Mouse (Mus musculus): ENCODE data around the gene Gon7. TPM values are rescaled to one million over a fixed set of nuclear protein-coding genes. Genes with fewer than 3 reads are reported as not detected.

Gon7 gene
- polyA plus RNA-seq, 1 experiment from 2014 or later: 43.9 TPM

DNA sequence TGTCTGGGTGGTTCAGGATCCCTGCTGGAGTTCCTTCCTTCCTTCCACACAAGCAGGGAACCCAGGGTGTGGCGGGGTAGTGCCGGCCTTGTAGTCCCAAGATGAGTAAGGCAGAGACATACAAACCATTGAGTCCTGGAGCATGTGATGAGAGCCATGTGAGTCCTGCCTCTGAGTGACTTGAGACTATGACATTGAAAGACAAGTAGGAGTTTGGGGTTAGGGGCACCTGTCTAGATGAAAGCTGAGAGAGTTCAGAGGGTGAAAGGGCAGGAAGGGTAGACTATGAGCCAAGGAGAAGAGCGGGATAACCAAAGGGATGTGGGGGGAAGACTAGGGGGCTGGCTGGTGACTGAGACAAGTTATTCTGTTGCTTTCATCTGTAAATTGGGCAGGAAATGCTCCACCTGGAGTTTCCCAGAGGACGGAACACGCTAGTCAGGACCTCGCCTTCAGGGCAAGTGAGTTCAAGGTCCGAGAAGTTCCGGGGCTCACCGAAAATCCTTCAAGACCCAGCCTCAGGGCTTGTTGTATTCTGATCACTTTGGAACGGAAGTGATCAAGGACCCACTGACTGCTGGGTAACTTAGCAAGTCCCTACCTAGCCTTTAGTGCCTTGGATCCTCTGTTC, 50.7 kb downstream of the Gon7 start:
- H3K27me3 ChIP-seq (ENCODE audit: control insufficient read depth, insufficient read depth, low read length): no peaks in the 10 kb centered on the region
- peaks cover 9% of the 10 kb centered on the region for H3K4me1 ChIP-seq (ENCODE audit: control insufficient read depth, insufficient read depth, low read length)
- no peak overlapping the region for H3K9ac ChIP-seq (ENCODE audit: low read length)
- no peak for ATAC-seq (ENCODE audit: insufficient number of reproducible peaks, low FRiP score, low TSS enrichment, low read depth)
- no peaks in the 10 kb centered on the region for H3K36me3 ChIP-seq (ENCODE audit: control insufficient read depth, insufficient read depth, low read length)
- no peaks in the 10 kb centered on the region for H3K9me3 ChIP-seq (ENCODE audit: control insufficient read depth, low read length)
- no peak overlapping the region for H3K4me2 ChIP-seq (ENCODE audit: low read depth, severe bottlenecking)
- WGBS: 81% methylated on average over 10 of the region's 10 CpGs
- no peak overlapping the region for H3K27ac ChIP-seq (replicated peaks; ENCODE audit: low read depth, low read length)
- no peak overlapping the region for H3K4me3 ChIP-seq (ENCODE audit: low read depth, low read length)
- DNase-seq (ENCODE audit: low spot score): no peak

DNA sequence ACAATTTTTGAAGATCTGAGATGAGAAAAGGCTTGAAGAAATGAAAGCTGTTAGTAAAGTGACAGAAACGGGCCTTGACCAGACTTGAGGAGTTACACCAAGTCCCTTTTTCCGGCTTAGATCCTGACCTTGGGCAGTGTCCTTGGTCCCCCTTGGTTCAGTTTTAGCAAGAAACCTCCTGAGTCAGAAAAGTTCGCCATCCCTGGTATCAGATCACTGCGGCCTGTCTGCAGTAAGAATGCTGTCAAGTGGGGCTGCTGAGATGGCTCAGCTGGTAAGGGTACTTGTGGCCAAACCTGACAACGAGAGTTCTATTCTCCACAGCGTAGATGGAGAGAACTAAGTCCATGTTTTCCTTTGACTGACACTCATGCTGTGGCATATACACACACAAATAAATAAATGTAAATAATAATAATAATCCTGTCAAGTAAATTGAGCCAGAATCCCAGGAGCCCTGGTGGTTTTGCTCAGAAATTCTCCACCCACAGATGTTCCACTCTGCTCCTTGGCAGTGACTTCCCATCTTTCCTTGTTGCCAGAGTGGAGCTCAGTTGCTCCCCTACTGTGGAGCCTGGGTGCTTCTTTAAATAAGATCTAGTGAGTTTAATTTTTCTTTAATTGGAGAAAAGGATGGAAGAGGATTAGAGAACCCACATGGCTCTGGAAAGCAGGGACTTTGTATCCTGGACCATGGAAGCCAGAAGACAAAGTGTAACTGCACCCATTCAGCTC, 51.5 kb downstream of the Gon7 start:
- peak overlapping the region; percentile 93; the same call in 1 of the 2 replicates for H3K4me2 ChIP-seq (ENCODE audit: low read depth, severe bottlenecking)
- no peak overlapping the region for H3K4me3 ChIP-seq (ENCODE audit: low read depth, low read length)
- peaks cover 9% of the 10 kb centered on the region for H3K4me1 ChIP-seq (ENCODE audit: control insufficient read depth, insufficient read depth, low read length)
- no peak overlapping the region; the same call in 1 of the 2 replicates for H3K9ac ChIP-seq (ENCODE audit: low read length)
- 78% methylated on average over 6 of the region's 6 CpGs for WGBS
- no peak overlapping the region for H3K27ac ChIP-seq (replicated peaks; ENCODE audit: low read depth, low read length)
- ATAC-seq (ENCODE audit: insufficient number of reproducible peaks, low FRiP score, low TSS enrichment, low read depth): no peak
- H3K9me3 ChIP-seq (ENCODE audit: control insufficient read depth, low read length): no peaks in the 10 kb centered on the region
- H3K36me3 ChIP-seq (ENCODE audit: control insufficient read depth, insufficient read depth, low read length): no peaks in the 10 kb centered on the region
- H3K27me3 ChIP-seq (ENCODE audit: control insufficient read depth, insufficient read depth, low read length): no peaks in the 10 kb centered on the region
- no peak for DNase-seq (ENCODE audit: low spot score)

DNA sequence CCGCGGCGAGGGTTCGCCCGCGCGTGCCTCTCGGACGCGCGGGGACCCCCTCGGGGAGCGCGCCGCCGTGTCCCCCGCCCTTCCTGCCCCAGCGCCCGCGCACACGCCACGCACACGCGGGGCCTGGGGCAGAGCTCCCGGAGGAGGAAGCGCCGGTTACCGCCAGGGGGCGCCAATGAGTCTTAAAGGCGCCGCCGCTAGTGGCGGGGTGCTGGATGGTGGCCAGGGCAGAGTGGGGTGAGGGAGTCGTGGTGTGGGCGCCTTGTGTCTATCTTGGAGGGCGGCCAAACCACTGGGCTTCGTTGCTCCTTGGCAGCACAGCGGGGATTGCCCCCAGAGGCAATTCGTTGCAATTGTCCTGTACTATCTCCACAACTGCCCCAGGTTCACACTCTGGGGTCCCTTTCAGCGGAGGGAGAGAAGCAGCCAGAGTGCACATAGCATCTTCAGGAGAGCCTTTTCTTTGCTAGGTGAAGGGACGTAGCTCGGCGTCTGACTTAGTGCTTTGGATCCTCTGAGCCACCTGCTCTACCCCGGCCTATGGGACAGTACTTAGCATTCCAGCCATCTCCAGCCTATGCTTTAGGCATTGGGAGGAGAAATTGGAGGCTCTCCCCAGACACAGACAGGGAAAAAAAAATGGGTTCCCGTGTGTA, 52.3 kb downstream of the Gon7 start:
- WGBS: 3% methylated on average over 45 of the region's 45 CpGs

DNA sequence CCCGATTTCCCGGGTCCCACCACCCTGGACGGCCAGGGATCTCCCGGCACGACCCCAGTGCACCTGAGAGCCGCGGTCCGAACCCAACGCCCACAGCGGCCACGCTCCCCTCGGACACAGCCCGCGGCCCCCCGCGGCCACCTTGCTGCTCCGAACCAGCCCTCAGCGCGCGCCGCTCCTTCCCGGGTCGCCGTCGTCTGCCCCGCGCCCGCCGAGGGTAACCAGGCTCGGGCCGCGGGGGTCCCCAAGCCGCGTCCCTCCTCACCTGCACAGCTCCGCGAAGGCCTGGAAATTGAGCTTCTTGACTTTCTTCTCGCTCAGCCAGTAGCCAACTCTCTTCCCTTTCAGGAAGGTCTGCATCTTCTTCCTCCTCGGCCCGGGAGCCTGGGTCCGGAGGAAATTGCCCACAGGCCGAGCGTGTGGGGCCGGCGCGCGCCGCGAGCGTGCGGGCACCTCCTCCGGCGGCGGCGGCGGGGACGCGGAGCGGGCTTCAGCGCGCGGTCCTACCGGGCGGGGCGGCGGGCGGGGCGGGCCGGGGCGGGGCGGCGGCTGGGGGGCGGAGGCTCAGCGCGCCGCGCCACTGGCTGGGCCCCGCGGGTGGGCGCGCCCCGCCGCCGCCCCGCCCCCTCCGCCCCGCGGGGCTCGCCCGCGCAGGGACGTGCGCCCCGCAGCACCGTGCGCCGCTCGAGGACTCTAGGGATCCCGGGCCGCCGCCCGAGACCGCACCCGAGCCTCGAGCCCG, 53.0 kb downstream of the Gon7 start, which contains the start of gene Itpk1:
TSS of gene Itpk1 (minus strand) at position 474 of the 742 bp plus-strand sequence.
- peak within 1 kb of the TSS; percentile 67 for H3K4me3 ChIP-seq (ENCODE audit: low read depth, low read length)
- ATAC-seq (ENCODE audit: insufficient number of reproducible peaks, low FRiP score, low TSS enrichment, low read depth) (peak; percentile 75), DNase-seq (ENCODE audit: low spot score) (peak; percentile 69)
- H3K9me3 ChIP-seq (ENCODE audit: control insufficient read depth, low read length): no peaks in the 10 kb centered on the region
- WGBS: under 1% methylated on average over 70 of the region's 105 CpGs
- H3K27me3 ChIP-seq (ENCODE audit: control insufficient read depth, insufficient read depth, low read length): no peaks in the 10 kb centered on the region
- H3K9ac ChIP-seq (ENCODE audit: low read length): peak within 1 kb of the TSS; percentile 76
- peak within 1 kb of the TSS; percentile 93 for H3K4me2 ChIP-seq (ENCODE audit: low read depth, severe bottlenecking)
- peaks cover 7% of the 10 kb centered on the region for H3K4me1 ChIP-seq (ENCODE audit: control insufficient read depth, insufficient read depth, low read length)
- 0 out of 2 replicates have a peak within 1 kb of the TSS, but pooled peaks have one; percentile 16 for H3K27ac ChIP-seq (replicated peaks; ENCODE audit: low read depth, low read length)
- no peaks in the 10 kb centered on the region for H3K36me3 ChIP-seq (ENCODE audit: control insufficient read depth, insufficient read depth, low read length)

More for the DNA sequence above, 52.3 kb downstream of the Gon7 start:
- Histone ChIP-seq H3K9ac (ENCODE audit: low read length) (peak overlapping the region; percentile 76), H3K27ac (replicated peaks; ENCODE audit: low read depth, low read length) (0 out of 2 replicates have a peak overlapping the region, but pooled peaks have one; percentile 16), H3K27me3 (ENCODE audit: control insufficient read depth, insufficient read depth, low read length) (no peaks in the 10 kb centered on the region), H3K4me2 (ENCODE audit: low read depth, severe bottlenecking) (peak overlapping the region; percentile 93), H3K9me3 (ENCODE audit: control insufficient read depth, low read length) (no peaks in the 10 kb centered on the region), H3K4me1 (ENCODE audit: control insufficient read depth, insufficient read depth, low read length) (peaks cover 6% of the 10 kb centered on the region), H3K36me3 (ENCODE audit: control insufficient read depth, insufficient read depth, low read length) (no peaks in the 10 kb centered on the region), H3K4me3 (ENCODE audit: low read depth, low read length) (peak overlapping the region; percentile 67)
- peak; percentile 87 for DNase-seq (ENCODE audit: low spot score)
- ATAC-seq (ENCODE audit: insufficient number of reproducible peaks, low FRiP score, low TSS enrichment, low read depth): peak; percentile 71

DNA sequence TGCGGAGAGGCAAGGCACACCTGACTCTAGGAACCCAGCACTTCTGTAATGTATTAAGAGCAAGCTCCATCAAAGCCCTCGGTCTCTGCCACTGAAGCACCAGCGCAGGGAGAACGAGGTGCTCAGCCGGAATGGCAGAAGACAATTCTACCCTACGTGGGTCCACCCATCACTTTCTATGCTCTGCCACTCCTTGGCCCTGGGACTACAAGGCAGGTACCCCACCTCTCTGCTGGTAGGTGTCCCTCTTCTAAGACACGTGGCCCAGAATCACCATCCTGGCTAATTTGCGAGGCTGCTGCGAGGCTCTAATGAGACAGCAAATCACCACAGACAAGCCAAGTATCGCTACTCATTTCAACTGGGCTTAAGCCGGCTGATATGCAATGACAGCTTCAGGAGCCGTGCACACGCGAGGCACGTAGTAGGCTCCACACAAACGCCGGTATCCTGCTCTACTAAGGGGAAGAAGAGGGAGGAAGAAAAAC, 53.6 kb downstream of the Gon7 start:
- WGBS: 2% methylated on average over 17 of the region's 17 CpGs
- Histone ChIP-seq H3K27ac (replicated peaks; ENCODE audit: low read depth, low read length) (no peak overlapping the region), H3K9ac (ENCODE audit: low read length) (peak overlapping the region; percentile 76; the same call in 1 of the 2 replicates), H3K36me3 (ENCODE audit: control insufficient read depth, insufficient read depth, low read length) (no peaks in the 10 kb centered on the region), H3K9me3 (ENCODE audit: control insufficient read depth, low read length) (no peaks in the 10 kb centered on the region), H3K4me1 (ENCODE audit: control insufficient read depth, insufficient read depth, low read length) (peaks cover 13% of the 10 kb centered on the region), H3K27me3 (ENCODE audit: control insufficient read depth, insufficient read depth, low read length) (no peaks in the 10 kb centered on the region), H3K4me2 (ENCODE audit: low read depth, severe bottlenecking) (peak overlapping the region; percentile 93), H3K4me3 (ENCODE audit: low read depth, low read length) (peak overlapping the region; percentile 67)
- DNase-seq (ENCODE audit: low spot score) (peak; percentile 38), ATAC-seq (ENCODE audit: insufficient number of reproducible peaks, low FRiP score, low TSS enrichment, low read depth) (no peak)

DNA sequence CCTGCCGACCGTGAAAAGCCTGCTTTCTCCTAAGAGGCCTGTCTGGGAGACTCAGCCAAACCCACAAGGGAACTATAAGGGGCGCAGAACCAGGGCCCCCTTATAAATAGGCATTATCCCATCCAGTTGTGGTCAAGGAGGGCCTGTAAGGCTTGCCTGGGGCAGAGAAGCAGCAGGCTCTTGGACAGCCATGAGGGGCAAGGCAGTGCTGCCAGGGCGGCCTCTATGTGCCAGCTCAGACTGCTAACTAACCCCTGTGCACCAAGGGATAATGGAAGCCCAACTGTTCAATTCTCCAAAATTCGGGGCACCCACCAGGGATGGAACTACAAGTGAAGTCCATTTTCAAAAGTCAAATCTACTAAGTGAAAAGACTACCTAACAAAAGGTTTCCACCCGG, 54.2 kb downstream of the Gon7 start:
- Histone ChIP-seq H3K27ac (replicated peaks; ENCODE audit: low read depth, low read length) (no peak overlapping the region), H3K4me2 (ENCODE audit: low read depth, severe bottlenecking) (peak overlapping the region; percentile 93), H3K36me3 (ENCODE audit: control insufficient read depth, insufficient read depth, low read length) (no peaks in the 10 kb centered on the region), H3K9me3 (ENCODE audit: control insufficient read depth, low read length) (no peaks in the 10 kb centered on the region), H3K9ac (ENCODE audit: low read length) (no peak overlapping the region), H3K27me3 (ENCODE audit: control insufficient read depth, insufficient read depth, low read length) (no peaks in the 10 kb centered on the region), H3K4me1 (ENCODE audit: control insufficient read depth, insufficient read depth, low read length) (peaks cover 18% of the 10 kb centered on the region), H3K4me3 (ENCODE audit: low read depth, low read length) (no peak overlapping the region; the same call in 1 of the 2 replicates)
- WGBS: 48% methylated on average over 6 of the region's 6 CpGs
- DNase-seq (ENCODE audit: low spot score) (no peak), ATAC-seq (ENCODE audit: insufficient number of reproducible peaks, low FRiP score, low TSS enrichment, low read depth) (no peak)
